8 mouse cellular contexts compared by ENCODE assay signal in genomic region chr16:95605304-95605703, GRCm38 (mm10). TPM values are rescaled to one million over a fixed set of nuclear protein-coding genes. Genes with fewer than 3 reads are reported as not detected.
DNase-seq lines count a peak whose midpoint lies in the region; ATAC-seq and TF ChIP-seq lines count a peak whose summit lies in the region.
"Had no signal": no experiment of that assay in that cellular context is flagged by ENCODE, and none has a peak within 500 bp of the region (broad histone marks: within the 10 kb centered on the region; RNA-seq: fewer than 3 reads in every experiment).

No protein-coding gene starts in this region.

- no peak overlapping the region for H3K9ac ChIP-seq in MEL (ENCODE audit: control insufficient read depth, low read depth, low read length, poor library complexity, severe bottlenecking)
- H3K9ac ChIP-seq: limb, embryonic 13.5 days had no signal

- TF ChIP-seq POLR2A in MEL (IDR thresholded peaks at IDR 0.05; ENCODE audit: control insufficient read depth in 1 of 2, insufficient read depth in 1 of 2, low read depth in 1 of 2, low read length in 2 of 2, poor library complexity in 1 of 2), result no peak

- DNase-seq in CD4-positive helper T cell, adult 2 months (ENCODE audit: low read depth, low spot score), result peak; percentile 52
- DNase-seq in MEL (ENCODE audit: low read depth, low spot score), result peak; percentile 42
- DNase-seq in cerebellum, adult 18-20 months, result peak; percentile 75 to 79
- peak; percentile 86 for DNase-seq in gastrocnemius, postnatal 10 days
- peak; percentile 78 to 84 for DNase-seq in layer of hippocampus, postnatal 10 days (ENCODE audit: low spot score in 2 of 2)
- DNase-seq in spleen, postnatal 10 days (ENCODE audit: low spot score in 2 of 2), result peak; percentile 48 to 84

- peak; percentile 41 for TF ChIP-seq RAD21 in MEL (IDR thresholded peaks at IDR 0.05; ENCODE audit: low read depth, low read length)

- no peaks in the 10 kb centered on the region; a peak in 1 of 4 replicates for H3K27me3 ChIP-seq in MEL (ENCODE audit: control insufficient read depth in 1 of 2, insufficient read depth in 2 of 2, low read length in 2 of 2)

- no peak overlapping the region for H3K4me3 ChIP-seq in MEL (ENCODE audit: control insufficient read depth in 1 of 2, insufficient read depth in 1 of 2, low read depth in 2 of 2, low read length in 2 of 2)
- H3K4me3 ChIP-seq: limb, embryonic 13.5 days had no signal

- no peaks in the 10 kb centered on the region for H3K36me3 ChIP-seq in MEL (ENCODE audit: control insufficient read depth in 1 of 2, insufficient read depth in 2 of 2, low read length in 2 of 2)
- H3K36me3 ChIP-seq: limb, embryonic 13.5 days had no signal

- ATAC-seq in megakaryocyte, adult 5-6 weeks (ENCODE audit: poor library complexity, severe bottlenecking), result peak; percentile 75

- H3K27ac ChIP-seq in MEL (ENCODE audit: control insufficient read depth, low read depth, low read length), result no peak overlapping the region
- H3K27ac ChIP-seq: limb, embryonic 13.5 days had no signal

- TF ChIP-seq CTCF in MEL (IDR thresholded peaks at IDR 0.05 in 2 of 3, conservative IDR thresholded peaks at IDR 0.05 in 1 of 3; ENCODE audit: control insufficient read depth in 1 of 3, insufficient read depth in 1 of 3, low read depth in 2 of 3, low read length in 3 of 3, poor library complexity in 1 of 3, severe bottlenecking in 1 of 3), result peak; percentile 63 to 84 (median 73)

- H3K9me3 ChIP-seq in MEL (replicated peaks; ENCODE audit: insufficient read depth, low read length), result no peaks in the 10 kb centered on the region
- H3K9me3 ChIP-seq: limb, embryonic 13.5 days had no signal

- H3K4me1 ChIP-seq in MEL (ENCODE audit: control insufficient read depth in 1 of 2, insufficient read depth in 2 of 2, low read length in 2 of 2), result no peaks in the 10 kb centered on the region

- no peak for TF ChIP-seq EP300 in MEL (IDR thresholded peaks at IDR 0.05; ENCODE audit: low read depth in 1 of 2, low read length in 2 of 2)

- no peaks in the 10 kb centered on the region for H3K79me2 ChIP-seq in MEL (ENCODE audit: control insufficient read depth, insufficient read depth, low read length, poor library complexity)

TF ChIP-seq in MEL, 35 proteins besides CTCF, POLR2A, EP300 and RAD21:
- TF ChIP-seq SMC3 (IDR thresholded peaks at IDR 0.05; ENCODE audit: low read depth, low read length), result peak; percentile 47
- no peak for TF ChIP-seq KAT2A (conservative IDR thresholded peaks at IDR 0.05; ENCODE audit: low read depth, low read length)
TF ChIP-seq in MEL: peak in this region for 1.

RNA-seq across cellular contexts. Expression of gene Erg, which starts 18.9 kb away (rescaled TPM):
- 0.27 and 0.49 TPM in 2 replicates for total RNA-seq in MEL (2012; rRNA removed)
- under 1 TPM in 1 of 2 experiments, not detected in 1; 0.11 TPM for polyA plus RNA-seq in MEL (2012; ENCODE audit: insufficient read depth in 1 of 2, insufficient read length in 2 of 2, low read depth in 1 of 2, low replicate concordance in 2 of 2, missing spikeins in 1 of 2)
- 10 to 100 TPM; 23.8 to 26.7 TPM for total RNA-seq in gastrocnemius, postnatal 10 days (2021)
- total RNA-seq in layer of hippocampus, postnatal 10 days (2021), result 1 to 10 TPM; 6.5 to 8.2 TPM
- total RNA-seq in megakaryocyte, adult 5-6 weeks (2015), result 3.5 and 3.7 TPM in 2 replicates
- 6.2 and 8.9 TPM in 2 replicates for total RNA-seq in megakaryocyte, adult 5-6 weeks (2017)
